Mouse (Mus musculus): ENCODE results near the gene Tnpo1.

DNA sequence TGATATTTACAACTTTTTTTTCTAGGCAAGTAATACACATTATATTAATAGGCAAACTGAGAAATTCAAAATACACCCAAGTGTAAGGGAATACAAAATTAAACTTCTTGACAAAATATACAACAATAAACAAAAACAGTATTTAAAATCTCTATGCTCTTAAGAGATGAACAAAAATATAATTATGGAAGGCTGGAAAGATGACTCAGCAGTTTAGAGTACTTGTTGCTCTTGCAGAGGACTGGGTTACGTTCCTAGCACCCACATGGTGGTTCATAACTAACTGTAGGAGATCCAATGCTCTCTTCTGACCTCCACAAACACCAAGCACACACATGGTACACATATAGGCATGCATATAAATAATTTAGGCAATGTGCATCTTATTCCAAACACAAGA is 133.3 kb downstream of the Tnpo1 start:
- TF ChIP-seq CTCF (conservative IDR thresholded peaks at IDR 0.05; ENCODE audit: insufficient read depth, insufficient read length, low read depth, low read length) (no peak), POLR2A (IDR thresholded peaks at IDR 0.05; ENCODE audit: low read depth, low read length) (no peak)
